Mouse (Mus musculus) heart, postnatal 0 days (tissue): ENCODE measurements around the gene Slc6a21. TPM values are rescaled to one million over a fixed set of nuclear protein-coding genes. Genes with fewer than 3 reads are reported as not detected.

Source experiments
- ATAC-seq: fragments of 200-750 bp; cut with Nextera tagmentation; 2 replicates; pipeline ENCODE4 v1.8.0; 2017; ENCODE audit warnings: low read depth, moderate number of reproducible peaks, moderate library complexity; ENCODE audit not compliant: insufficient read depth
- DNase-seq: peaks from one replicate; pipeline ENCODE4 v3.0.0-alpha.2; 2016; ENCODE audit warnings: low spot score
- H3K27ac ChIP-seq: fragments of 300-500 bp; sonication (generic); 2 replicates; pipeline ENCODE4 v1.5.1; 2014; ENCODE audit warnings: low read depth, mild to moderate bottlenecking
- H3K27me3 ChIP-seq: fragments of 300-500 bp; sonication (generic); 2 replicates; pipeline ENCODE4 v1.6.1; 2014; ENCODE audit warnings: low read length, mixed read lengths; ENCODE audit not compliant: control insufficient read depth, insufficient read depth
- H3K36me3 ChIP-seq: fragments of 300-500 bp; sonication (generic); replicated peaks from 2 replicates; pipeline ENCODE4 v1.6.1; 2014; ENCODE audit warnings: low read length, mixed read lengths; ENCODE audit not compliant: control insufficient read depth, insufficient read depth
- H3K4me1 ChIP-seq: fragments of 300-500 bp; sonication (generic); 2 replicates; pipeline ENCODE4 v1.6.1; 2014; ENCODE audit warnings: antibody characterized with exemption; ENCODE audit not compliant: control insufficient read depth, insufficient read depth
- H3K4me2 ChIP-seq: fragments of 300-500 bp; sonication (generic); 2 replicates; pipeline ENCODE4 v1.6.1; 2014; ENCODE audit warnings: low read depth, mild to moderate bottlenecking, low read length, moderate library complexity
- H3K4me3 ChIP-seq: fragments of 300-500 bp; sonication (generic); 2 replicates; pipeline ENCODE4 v1.5.1; 2014; ENCODE audit warnings: low read depth, low read length
- H3K9ac ChIP-seq: fragments of 300-500 bp; sonication (generic); replicated peaks from 2 replicates; pipeline ENCODE4 v1.6.1; 2014; ENCODE audit warnings: low read depth, low read length, mixed read lengths
- H3K9me3 ChIP-seq: fragments of 300-500 bp; sonication (generic); replicated peaks from 2 replicates; pipeline ENCODE4 v1.6.1; 2016; ENCODE audit warnings: low read length; ENCODE audit not compliant: control insufficient read depth
- CTCF ChIP-seq: IDR thresholded peaks from 2 replicates; pipeline ENCODE4 v1.5.1; 2016; ENCODE audit warnings: antibody characterized with exemption, control low read depth, low read depth
- EP300 ChIP-seq: IDR thresholded peaks from 2 replicates; pipeline ENCODE4 v1.6.1; 2016; ENCODE audit warnings: antibody characterized with exemption, low read depth
- WGBS: fragments of 180-500 bp; shearing (Covaris S2); extraction: QIAGEN DNeasy Blood & Tissue Kit; methylation state at CpG from one replicate; pipeline ENCODE4 v1.1.7; 2014; 5-methylcytosine and 5-hydroxymethylcytosine counted together
- polyA plus RNA-seq: library from polyadenylated mRNA; unstranded; fragments of >200 nt; fragmentation: Nextera tagmentation; extraction: Ambion mirVana; gene quantifications from 2 replicates; pipeline ENCODE4 v1.2.1, GENCODE M21; 2015
- total RNA-seq: library from RNA; depleted of rRNA; stranded (reverse); fragments of >200 nt; gene quantifications from 2 replicates; pipeline ENCODE4 v1.2.3, GENCODE M21; 2014; ENCODE audit warnings: low replicate concordance

Slc6a21 gene
- total and polyA plus RNA-seq, 2 experiments from 2014 or later: not detected

- Histone ChIP-seq H3K4me1 (peaks cover 9% of the 10 kb centered on the region), H3K9me3 (no peaks in the 10 kb centered on the region), H3K27ac (no peak overlapping the region), H3K27me3 (no peaks in the 10 kb centered on the region), H3K36me3 (no peaks in the 10 kb centered on the region), H3K4me3 (no peak overlapping the region), H3K9ac (no peak overlapping the region), H3K4me2 (no peak overlapping the region)
- ATAC-seq: no peak
- TF ChIP-seq CTCF (no peak), EP300 (no peak)
- WGBS: 41% methylated on average over 11 of the region's 11 CpGs
- no peak for DNase-seq
These were observed 20.1 kb upstream of the Slc6a21 start for GRCm38 (mm10) chr7:45257063-45257840.

GRCm38 (mm10) chr7:45259281-45259680, 18.0 kb upstream of the Slc6a21 start:
- Histone ChIP-seq H3K9me3 (no peaks in the 10 kb centered on the region), H3K27me3 (no peaks in the 10 kb centered on the region), H3K27ac (no peak overlapping the region), H3K9ac (no peak overlapping the region), H3K4me1 (peaks cover 17% of the 10 kb centered on the region), H3K36me3 (no peaks in the 10 kb centered on the region), H3K4me3 (no peak overlapping the region), H3K4me2 (no peak overlapping the region)
- DNase-seq (no peak), ATAC-seq (no peak)
- no peak for TF ChIP-seq EP300
- no peak for TF ChIP-seq CTCF
- 81% methylated on average over 8 of the region's 8 CpGs for WGBS

- H3K4me2 ChIP-seq: no peak overlapping the region
- DNase-seq (peak; percentile 60), ATAC-seq (peak; percentile 61)
These were observed 15.0 kb upstream of the Slc6a21 start for GRCm38 (mm10) chr7:45262266-45262665.

GRCm38 (mm10) chr7:45263006-45263607, 14.2 kb upstream of the Slc6a21 start:
- 60% methylated on average over 7 of the region's 7 CpGs for WGBS
- no peak overlapping the region; the same call in 1 of the 2 replicates for H3K9ac ChIP-seq
- H3K4me3 ChIP-seq: no peak overlapping the region
- peaks cover 17% of the 10 kb centered on the region for H3K4me1 ChIP-seq
- TF ChIP-seq EP300: no peak
- no peak for TF ChIP-seq CTCF
- 0 out of 2 replicates have a peak overlapping the region, but pooled peaks have one; percentile 66 for H3K27ac ChIP-seq
- no peaks in the 10 kb centered on the region for H3K36me3 ChIP-seq
- H3K27me3 ChIP-seq: 0 out of 2 replicates have a peak, but pooled peaks cover 5% of the 10 kb centered on the region
- ATAC-seq (no peak), DNase-seq (no peak)
- H3K4me2 ChIP-seq: no peak overlapping the region
- no peaks in the 10 kb centered on the region for H3K9me3 ChIP-seq

More at GRCm38 (mm10) chr7:45262266-45262665, 15.0 kb upstream of the Slc6a21 start:
- WGBS: 13% methylated on average over 7 of the region's 7 CpGs
- Histone ChIP-seq H3K9ac (no peak overlapping the region; the same call in 1 of the 2 replicates), H3K36me3 (no peaks in the 10 kb centered on the region), H3K4me1 (peaks cover 17% of the 10 kb centered on the region), H3K4me3 (no peak overlapping the region), H3K9me3 (no peaks in the 10 kb centered on the region), H3K27ac (peak overlapping the region; percentile 66), H3K27me3 (no peaks in the 10 kb centered on the region)
- TF ChIP-seq CTCF (no peak), EP300 (no peak)

- no peak overlapping the region for H3K27ac ChIP-seq
- WGBS: 79% methylated on average over 3 of the region's 3 CpGs
These were observed 13.0 kb upstream of the Slc6a21 start for GRCm38 (mm10) chr7:45264348-45264747.

More at GRCm38 (mm10) chr7:45264348-45264747, 13.0 kb upstream of the Slc6a21 start:
- no peaks in the 10 kb centered on the region for H3K9me3 ChIP-seq
- H3K9ac ChIP-seq: no peak overlapping the region
- no peak overlapping the region for H3K4me2 ChIP-seq
- peaks cover 17% of the 10 kb centered on the region for H3K4me1 ChIP-seq
- no peak for TF ChIP-seq EP300
- TF ChIP-seq CTCF: no peak
- H3K27me3 ChIP-seq: 0 out of 2 replicates have a peak, but pooled peaks cover 5% of the 10 kb centered on the region
- no peak for DNase-seq
- no peak for ATAC-seq
- no peak overlapping the region for H3K4me3 ChIP-seq
- no peaks in the 10 kb centered on the region for H3K36me3 ChIP-seq
